Mouse (Mus musculus) mammary gland, adult 2 months (tissue): Measurements from ENCODE around the gene Upk1a. TPM values are rescaled to one million over a fixed set of nuclear protein-coding genes. Genes with fewer than 3 reads are reported as not detected.

Experiments
- polyA plus RNA-seq: library from polyadenylated mRNA; depleted of rRNA; stranded (reverse); fragments of >200 nt; gene quantifications from 2 replicates; pipeline ENCODE4 v1.2.3, GENCODE M21; 2012; ENCODE audit warnings: low replicate concordance; rRNA removed

The Upk1a gene
- 1.4 and 2.3 TPM in 2 replicates for polyA plus RNA-seq

GRCm38 (mm10) chr7:30612654-30613402 lies at the start of gene Upk1a:
Gene Upk1a (minus strand): TSS chr7:30612847.

GRCm38 (mm10) chr7:30649591-30650540 lies 37.2 kb upstream of the Upk1a start, which contains the start of gene Rbm42:
Gene Rbm42 (minus strand): TSS chr7:30650317.

GRCm38 (mm10) chr7:30635752-30636151 lies 23.1 kb upstream of the Upk1a start, which contains the start of gene Etv2:
Gene Etv2 (minus strand): TSS chr7:30635852.

GRCm38 (mm10) chr7:30625530-30626384 lies 13.1 kb upstream of the Upk1a start, which contains the start of gene Cox6b1:
Gene Cox6b1 (minus strand): TSS chr7:30626151.

GRCm38 (mm10) chr7:30598786-30599185 lies 13.9 kb downstream of the Upk1a start, which contains the start of gene Zbtb32:
Gene Zbtb32 (minus strand): TSS chr7:30598909.

GRCm38 (mm10) chr7:30588676-30589434 lies 23.8 kb downstream of the Upk1a start, which contains the start of gene Kmt2b:
Gene Kmt2b (minus strand): TSS chr7:30588726.

GRCm38 (mm10) chr7:30564970-30565571 lies 47.6 kb downstream of the Upk1a start, which contains the start of gene Igflr1:
Gene Igflr1 (plus strand): TSS chr7:30565427.

GRCm38 (mm10) chr7:30563117-30563905 lies 49.3 kb downstream of the Upk1a start, which contains the start of the genes U2af1l4, Gm49396 and Psenen:
Gene U2af1l4 (plus strand): TSS chr7:30563301.
Gene Gm49396 (plus strand): TSS chr7:30563344.
Gene Psenen (minus strand): TSS chr7:30563627.

GRCm38 (mm10) chr7:30559443-30559954 lies 53.1 kb downstream of the Upk1a start, which contains the start of gene Lin37:
Gene Lin37 (minus strand): TSS chr7:30559838.

Other genes with a start within 250 kb of the Upk1a start
- gene Tyrobp, start 199.1 kb downstream of the Upk1a start, polyA plus RNA-seq: 324 and 410 TPM in 2 replicates
- gene Hcst, start 193.0 kb downstream of the Upk1a start, polyA plus RNA-seq: 133 and 195 TPM in 2 replicates
- 16.2 and 37.4 TPM in 2 replicates for gene Nfkbid, start 191.1 kb downstream of the Upk1a start, polyA plus RNA-seq
- 3.7 and 7.4 TPM in 2 replicates for gene Aplp1, start 167.3 kb downstream of the Upk1a start, polyA plus RNA-seq
- 0.63 TPM in 1 of 2 replicates, not detected in the other for gene Kirrel2, start 155.2 kb downstream of the Upk1a start, polyA plus RNA-seq
- gene Nphs1, start 154.5 kb downstream of the Upk1a start, polyA plus RNA-seq: 0.27 and 0.61 TPM in 2 replicates
- gene Prodh2, start 119.2 kb downstream of the Upk1a start, polyA plus RNA-seq: 1.4 TPM in 1 of 2 replicates, not detected in the other
- 10.7 and 22.5 TPM in 2 replicates for gene Arhgap33, start 77.8 kb downstream of the Upk1a start, polyA plus RNA-seq
- 49.5 and 798 TPM in 2 replicates for gene Hspb6, start 60.7 kb downstream of the Upk1a start, polyA plus RNA-seq
- gene Proser3, start 60.5 kb downstream of the Upk1a start, polyA plus RNA-seq: 8.0 and 10.5 TPM in 2 replicates
- 36.9 and 40.0 TPM in 2 replicates for gene Lin37, start 53.0 kb downstream of the Upk1a start, polyA plus RNA-seq
- 58.9 and 66.3 TPM in 2 replicates for gene U2af1l4, start 49.5 kb downstream of the Upk1a start, polyA plus RNA-seq
- 2.1 and 2.5 TPM in 2 replicates for gene Gm49396, start 49.5 kb downstream of the Upk1a start, polyA plus RNA-seq
- 97.0 and 187 TPM in 2 replicates for gene Psenen, start 49.2 kb downstream of the Upk1a start, polyA plus RNA-seq
- gene Igflr1, start 47.4 kb downstream of the Upk1a start, polyA plus RNA-seq: 9.9 and 16.6 TPM in 2 replicates
- 63.8 and 73.1 TPM in 2 replicates for gene Kmt2b, start 24.1 kb downstream of the Upk1a start, polyA plus RNA-seq
- gene Zbtb32, start 13.9 kb downstream of the Upk1a start, polyA plus RNA-seq: 4.8 and 7.8 TPM in 2 replicates
- 332 and 742 TPM in 2 replicates for gene Cox6b1, start 13.3 kb upstream of the Upk1a start, polyA plus RNA-seq
- not detected in 2 replicates for gene Etv2, start 23.0 kb upstream of the Upk1a start, polyA plus RNA-seq
- gene Rbm42, start 37.5 kb upstream of the Upk1a start, polyA plus RNA-seq: 53.5 and 112 TPM in 2 replicates
- gene Haus5, start 52.1 kb upstream of the Upk1a start, polyA plus RNA-seq: 11.4 and 12.7 TPM in 2 replicates
- gene Pmis2, start 58.8 kb upstream of the Upk1a start, polyA plus RNA-seq: not detected in 2 replicates
- not detected in 2 replicates for gene 2200002J24Rik, start 86.1 kb upstream of the Upk1a start, polyA plus RNA-seq
- 0.05 and 0.70 TPM in 2 replicates for gene Atp4a, start 99.4 kb upstream of the Upk1a start, polyA plus RNA-seq
- gene Tmem147, start 116.7 kb upstream of the Upk1a start, polyA plus RNA-seq: 183 and 405 TPM in 2 replicates
- gene Gapdhs, start 130.8 kb upstream of the Upk1a start, polyA plus RNA-seq: 0.09 and 0.10 TPM in 2 replicates
- gene Sbsn, start 138.6 kb upstream of the Upk1a start, polyA plus RNA-seq: 6.5 and 14.4 TPM in 2 replicates
- 5.2 and 132 TPM in 2 replicates for gene Dmkn, start 150.9 kb upstream of the Upk1a start, polyA plus RNA-seq
- gene Krtdap, start 175.0 kb upstream of the Upk1a start, polyA plus RNA-seq: 1.2 and 71.0 TPM in 2 replicates
- gene Ffar2, start 210.9 kb upstream of the Upk1a start, polyA plus RNA-seq: 44.2 and 53.7 TPM in 2 replicates
- gene Ffar3, start 243.3 kb upstream of the Upk1a start, polyA plus RNA-seq: 0.10 and 0.11 TPM in 2 replicates
- 5.8 and 8.9 TPM in 2 replicates for gene Ffar1, start 248.7 kb upstream of the Upk1a start, polyA plus RNA-seq